Mouse (Mus musculus) cerebellum, adult 9-11 months (tissue): ENCODE results near the gene Pdss2.
"Not testable (repeated sequence)": the region's sequence is repeated elsewhere in the genome, so short reads cannot be mapped to it uniquely, and the experiment has no call there.

Experiments used
- DNase-seq: peaks from one replicate; pipeline ENCODE4 v3.0.0; 2022

The Pdss2 gene

DNA sequence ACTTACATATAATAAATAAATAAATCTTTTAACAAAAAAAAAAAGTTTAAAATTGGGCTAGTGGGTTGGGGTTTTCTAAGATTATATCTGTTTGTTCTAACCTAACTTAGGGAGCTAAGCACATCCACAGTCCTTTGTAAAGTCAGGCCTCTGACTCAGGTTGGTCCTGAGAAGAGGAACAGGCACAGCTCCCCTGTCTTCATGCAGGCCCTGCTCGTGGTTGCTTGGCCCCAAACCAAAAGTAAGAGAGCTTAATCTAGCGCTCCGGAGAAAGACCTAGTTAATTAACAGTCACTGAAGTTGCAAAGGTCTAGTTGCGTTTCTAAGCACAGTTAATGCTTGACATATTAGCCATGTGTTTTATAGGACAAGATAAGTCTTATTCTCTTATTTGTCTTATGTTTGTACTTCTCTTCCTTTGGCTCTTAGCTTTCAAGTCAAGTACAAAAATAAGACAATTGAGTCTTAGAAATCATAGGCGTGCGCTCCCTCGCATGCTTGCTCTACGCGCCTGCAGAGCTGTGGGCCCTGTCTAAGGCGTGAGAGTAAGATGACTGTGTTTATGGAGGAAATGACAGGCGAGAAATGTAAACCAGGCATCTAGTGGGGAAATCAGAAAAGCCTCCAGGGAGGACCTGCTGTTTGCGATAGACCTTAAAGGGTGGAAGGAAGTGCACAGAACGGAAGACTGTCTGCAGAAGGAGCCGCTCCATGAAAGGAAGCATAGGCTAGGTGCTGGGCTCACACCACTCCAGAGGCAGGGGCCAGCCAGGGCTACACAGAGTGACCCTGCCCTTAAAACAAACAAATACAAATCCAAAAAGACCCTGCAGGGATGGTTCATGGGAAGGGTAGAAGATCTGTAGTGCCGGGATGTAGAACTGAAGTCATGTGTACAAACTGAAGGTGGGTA is 157.7 kb downstream of the Pdss2 start:
- DNase-seq: no peak

DNA sequence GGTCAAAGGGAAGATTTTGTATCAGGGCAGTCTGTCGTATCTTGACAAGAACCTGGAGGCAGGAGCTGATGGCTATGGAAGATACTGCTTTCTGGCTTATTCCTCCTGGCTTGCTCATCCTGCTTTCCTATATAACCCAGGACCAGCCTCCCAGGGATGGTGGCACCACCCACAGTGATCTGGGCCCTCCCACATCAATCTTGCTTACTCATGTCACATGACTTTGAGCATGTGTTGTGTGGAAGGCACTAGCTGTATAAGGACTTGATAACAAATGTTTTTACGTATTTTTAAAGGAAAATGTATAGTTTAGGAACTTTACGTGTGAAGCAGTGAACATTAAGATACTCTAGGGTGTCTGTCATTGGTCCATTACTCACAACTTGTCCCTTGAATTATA is 161.4 kb downstream of the Pdss2 start:
- no peak for DNase-seq

DNA sequence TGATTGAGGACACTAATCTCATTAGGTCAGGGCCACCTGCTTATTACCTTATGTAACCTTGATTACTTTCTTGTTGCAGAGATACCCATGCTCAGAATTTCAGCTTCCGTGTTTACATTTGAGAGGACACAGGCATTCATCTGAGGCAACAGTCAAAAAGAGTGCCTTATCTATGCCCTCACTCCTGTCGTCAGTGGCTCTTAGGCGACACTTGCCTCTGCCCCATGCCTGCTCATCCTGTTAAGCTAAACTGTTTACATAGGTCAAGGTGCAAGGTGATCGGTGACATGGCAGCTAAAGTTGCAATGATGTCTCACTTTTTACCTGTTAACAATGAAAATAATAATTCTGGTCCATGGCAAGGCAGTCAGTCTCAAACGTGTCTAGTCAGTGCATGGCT is 163.3 kb downstream of the Pdss2 start:
- DNase-seq: no peak

DNA sequence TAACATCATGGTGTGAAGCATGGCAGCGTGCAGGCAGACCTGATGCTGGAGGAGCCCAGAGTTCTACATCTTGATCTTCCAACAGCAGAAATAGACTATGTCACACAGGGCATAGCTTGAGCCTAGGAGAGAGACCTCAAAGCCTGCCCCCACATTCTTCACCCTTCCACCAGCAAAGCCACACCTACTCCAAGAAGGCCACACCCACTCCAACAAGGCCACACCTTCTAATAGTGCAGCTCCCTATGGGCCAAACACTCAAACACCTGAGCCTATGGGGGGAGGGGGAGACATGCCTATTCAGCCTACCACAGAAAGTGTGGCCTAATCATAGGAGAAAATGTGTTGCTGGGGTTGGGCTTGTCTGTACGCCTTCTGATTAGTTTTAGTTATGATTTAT is 171.6 kb downstream of the Pdss2 start:
- DNase-seq: no peak

DNA sequence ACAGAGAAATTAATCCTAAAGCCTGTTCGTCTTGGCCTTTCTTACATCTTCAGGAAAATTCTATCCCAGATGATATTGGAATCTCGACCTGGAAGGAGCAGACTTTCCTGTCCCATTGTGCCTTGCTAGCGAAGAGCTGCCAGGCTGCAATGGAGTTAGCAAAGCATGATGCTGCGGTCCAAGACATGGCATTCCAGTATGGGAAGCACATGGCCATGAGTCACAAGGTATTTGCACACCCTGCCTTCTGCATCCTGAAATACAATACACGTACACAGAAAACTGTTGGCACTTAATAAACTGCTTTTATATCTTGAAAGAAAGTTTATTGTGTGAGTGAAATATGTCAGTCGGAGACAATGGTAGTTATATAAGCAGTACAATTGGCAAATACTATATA is 172.5 kb downstream of the Pdss2 start:
- DNase-seq: no peak

DNA sequence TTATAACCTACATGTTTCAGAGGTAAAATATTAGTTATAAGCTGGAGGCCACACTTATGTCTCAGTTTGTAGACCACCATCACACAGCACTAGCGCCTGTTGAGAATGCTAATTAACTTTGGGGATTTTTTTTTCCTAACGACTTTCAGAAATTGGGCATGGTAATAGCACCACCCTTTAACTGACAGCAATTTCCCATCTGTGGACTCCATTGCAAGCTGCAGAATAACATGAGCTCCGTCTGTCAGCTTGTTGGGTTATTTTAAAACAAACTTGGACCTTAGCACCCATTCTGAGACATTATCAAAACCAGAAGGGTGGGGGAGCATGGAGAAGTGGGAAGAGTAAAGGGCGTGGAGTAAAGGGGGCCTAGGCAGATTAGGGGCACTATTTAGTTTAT is 174.5 kb downstream of the Pdss2 start:
- DNase-seq: no peak

DNA sequence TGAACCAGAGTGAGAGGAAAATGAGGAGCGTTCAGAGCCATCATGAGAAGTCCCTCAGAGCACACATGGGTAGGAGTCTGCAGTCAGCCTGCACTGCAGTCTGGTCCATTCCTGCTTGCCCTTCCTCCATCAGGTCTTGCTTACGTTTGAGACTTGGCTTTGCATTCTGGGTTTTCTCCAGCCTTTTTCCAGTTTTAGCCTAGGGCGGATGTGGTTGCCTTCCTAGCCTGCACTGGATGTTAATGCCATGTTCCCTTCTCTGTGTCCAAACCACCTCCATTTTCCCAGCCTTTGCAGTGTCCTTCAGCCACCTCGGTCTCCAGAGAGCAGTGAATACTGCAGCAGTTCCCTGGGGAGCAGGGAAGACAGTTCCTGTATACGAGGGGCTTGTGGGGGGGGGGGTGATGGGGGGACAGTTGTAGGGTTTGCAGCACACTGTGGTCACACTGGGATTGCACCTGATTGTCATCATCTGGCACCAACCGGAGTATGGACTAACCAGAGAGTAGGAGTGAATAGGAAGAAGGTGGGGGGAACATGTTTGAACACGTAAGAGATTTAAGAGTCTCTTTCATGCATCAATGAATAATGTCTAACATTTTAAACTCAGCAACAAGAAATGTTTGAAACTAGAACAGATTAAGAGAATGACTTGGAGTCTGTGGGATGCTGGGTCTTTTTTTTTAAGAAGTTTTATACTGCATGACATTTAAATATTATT is 178.5 kb downstream of the Pdss2 start:
- no peak for DNase-seq

DNA sequence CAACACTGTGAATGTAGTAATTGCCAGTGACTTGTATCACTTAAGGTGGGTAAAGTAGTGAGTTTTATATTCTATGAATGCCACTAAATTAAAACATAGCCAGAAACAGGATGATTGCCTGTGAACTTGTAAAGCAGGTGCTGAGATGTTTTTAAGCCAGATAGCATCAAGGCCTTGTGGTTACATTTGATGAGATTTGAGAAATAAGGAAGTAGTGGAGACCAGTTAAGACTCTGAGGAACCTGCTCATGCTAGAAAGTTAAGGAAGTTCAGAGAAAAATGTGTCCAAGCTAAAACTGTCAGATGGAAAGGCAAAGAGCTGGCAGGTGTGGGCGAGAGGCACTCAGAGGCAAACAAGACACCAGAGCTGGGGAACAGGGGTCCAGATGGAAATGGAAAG is 184.8 kb downstream of the Pdss2 start:
- DNase-seq: no peak

DNA sequence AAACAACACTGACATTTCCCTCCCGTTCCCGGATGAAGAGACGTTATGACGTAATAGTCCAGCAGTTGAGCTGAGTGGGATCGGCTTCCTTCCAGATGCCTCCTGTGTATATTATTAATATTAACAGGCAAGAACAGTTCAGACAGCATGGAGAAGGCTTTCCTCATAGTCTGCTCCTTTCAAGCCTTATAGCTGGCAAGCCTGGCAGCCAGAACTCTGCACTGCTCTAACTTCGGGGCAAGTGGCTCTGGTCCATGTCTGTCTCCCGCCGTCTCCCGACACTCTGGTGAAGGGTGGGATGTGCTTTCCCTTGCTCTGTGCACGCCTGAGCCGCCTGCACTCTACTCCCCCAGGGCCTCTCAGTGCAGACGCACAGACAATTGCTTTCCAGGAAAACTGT is 185.6 kb downstream of the Pdss2 start:
- no peak for DNase-seq

DNA sequence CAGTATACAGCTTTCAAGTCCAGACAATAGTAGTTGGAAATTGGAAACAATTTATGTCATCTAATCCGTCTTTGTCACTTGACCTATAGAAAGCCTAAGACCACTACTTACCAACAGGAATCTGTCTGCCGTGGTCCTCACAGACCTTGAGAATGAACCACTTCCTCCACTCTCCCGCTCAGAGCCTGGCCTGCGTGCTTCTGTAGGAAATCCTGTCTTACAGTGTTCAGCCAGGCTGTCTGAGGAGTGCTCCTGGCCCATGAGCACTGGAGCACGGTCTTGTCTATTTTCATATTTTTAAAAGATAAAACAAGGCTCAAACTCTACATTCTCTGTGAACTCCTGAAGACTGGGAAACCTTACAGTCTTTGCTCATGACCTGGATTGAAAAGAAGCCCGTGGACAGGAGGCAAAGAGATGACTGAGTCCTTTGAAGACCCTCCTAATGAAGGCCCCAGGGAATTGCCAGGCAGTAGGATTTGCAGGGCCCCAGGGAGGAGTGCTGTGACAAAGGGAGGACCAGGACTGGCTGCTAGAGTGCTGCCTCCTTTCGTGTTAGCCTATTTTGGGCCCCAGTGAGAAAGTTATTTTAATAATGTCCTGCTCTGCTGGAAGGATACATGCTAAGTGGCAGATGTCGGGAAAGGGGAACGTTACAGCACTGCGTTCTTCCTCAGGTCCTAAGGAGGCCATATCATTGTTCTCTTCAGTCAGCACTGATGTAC is 188.4 kb downstream of the Pdss2 start:
- no peak for DNase-seq

DNA sequence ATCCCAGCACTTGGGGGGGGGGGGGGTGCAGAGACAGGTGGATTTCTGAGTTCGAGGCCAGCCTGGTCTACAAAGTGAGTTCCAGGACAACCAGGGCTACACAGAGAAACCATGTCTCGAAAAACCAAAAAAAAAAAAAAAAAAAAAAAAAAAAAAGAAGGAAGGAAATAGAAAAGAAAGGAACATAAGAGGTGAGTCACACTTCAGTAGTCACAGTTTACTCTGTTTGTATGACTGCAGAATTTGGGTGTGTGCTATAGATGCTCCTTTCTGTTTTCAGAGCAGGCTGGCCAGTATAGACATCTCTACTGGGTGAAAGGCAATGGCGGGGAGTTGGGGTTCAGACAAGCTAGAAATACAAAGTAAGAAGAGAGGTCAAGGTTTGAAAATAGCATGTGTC is 189.9 kb downstream of the Pdss2 start:
- DNase-seq: not testable (repeated sequence)

DNA sequence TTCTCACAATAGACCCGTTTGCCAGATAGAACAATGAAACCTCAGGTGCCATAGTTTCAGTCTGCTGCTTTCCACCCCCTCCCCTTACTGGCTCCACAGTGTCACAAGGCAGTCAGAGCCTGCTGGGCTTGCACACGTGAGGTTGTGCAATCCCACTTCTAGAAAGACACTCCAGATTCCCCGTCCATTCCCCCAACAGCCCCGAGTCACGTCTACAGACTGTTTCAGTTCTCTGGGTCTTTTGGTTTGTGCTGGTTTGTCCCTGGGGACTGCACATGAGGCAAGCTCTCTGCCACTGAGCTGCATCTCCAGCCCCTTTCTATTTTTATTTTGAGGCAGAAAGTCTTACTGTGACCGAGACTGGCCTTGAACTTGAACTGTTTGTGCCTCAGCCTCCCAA is 196.1 kb downstream of the Pdss2 start:
- no peak for DNase-seq

DNA sequence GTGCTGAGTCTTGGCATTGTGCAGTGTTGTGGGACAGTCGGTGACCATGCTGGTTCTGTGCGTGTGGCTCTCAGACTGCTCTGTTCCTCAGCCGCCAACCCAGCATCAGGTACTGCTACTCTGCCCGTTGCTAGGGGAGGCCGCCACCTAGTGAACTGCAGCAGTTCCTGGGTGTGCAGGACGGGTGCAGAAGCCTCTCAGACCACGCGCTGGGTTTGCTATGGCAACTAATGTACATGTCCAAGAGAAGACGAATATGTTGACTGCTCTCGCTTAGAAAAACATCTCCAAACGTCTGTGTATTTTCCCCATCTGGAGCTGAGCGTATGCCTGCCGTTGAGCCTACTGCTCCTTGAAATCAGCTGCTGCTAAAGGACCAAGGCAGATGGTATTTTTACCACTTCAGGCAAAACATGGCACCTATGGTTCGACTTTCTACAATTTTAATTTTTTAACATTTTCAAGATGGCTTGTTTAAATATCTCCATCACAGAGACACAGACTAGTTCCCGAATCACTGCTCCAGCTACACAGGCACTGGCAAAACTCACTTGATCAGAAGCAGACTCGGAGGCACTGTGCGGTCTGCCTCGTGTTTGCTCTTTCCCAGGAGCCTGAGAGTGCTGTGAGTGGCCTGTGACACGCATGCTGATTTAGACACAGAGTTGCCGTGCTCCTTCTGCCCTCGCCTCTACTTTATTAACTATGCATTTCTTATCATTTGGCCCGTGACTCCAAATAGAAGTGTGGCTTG is 199.6 kb downstream of the Pdss2 start:
- no peak for DNase-seq

DNA sequence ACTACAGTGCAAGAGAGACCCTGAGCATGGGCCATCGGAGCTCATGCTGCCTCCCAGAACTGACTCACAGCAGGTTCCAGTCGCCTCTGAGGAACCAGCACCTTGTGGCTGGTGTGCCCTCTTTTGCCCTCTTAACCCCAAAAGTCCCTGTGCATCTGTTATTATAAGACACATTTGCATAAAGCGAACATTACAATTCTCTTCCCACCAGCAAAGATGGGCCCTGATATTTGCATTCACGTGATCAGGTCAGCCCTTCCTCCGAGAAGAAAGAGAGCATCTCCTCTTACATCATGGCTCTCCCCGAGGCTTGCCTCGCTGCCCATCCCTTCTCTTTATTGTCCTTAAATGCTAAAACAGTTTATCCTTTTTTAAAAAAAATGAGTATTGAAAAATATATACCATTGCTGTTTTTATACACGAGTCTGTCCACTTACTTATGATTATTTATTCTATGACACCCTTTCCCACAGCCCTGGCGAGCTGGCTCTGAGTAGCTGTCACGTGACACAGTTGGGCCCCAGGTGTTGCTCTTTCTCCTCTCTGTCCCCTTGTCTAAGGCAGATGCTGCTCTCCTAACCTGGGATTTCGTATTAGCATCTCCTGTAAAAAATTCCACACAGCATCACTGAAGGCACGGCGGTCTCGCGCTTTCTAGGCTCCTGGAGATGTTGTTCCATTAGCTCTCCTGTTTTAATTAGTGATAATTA is 200.9 kb downstream of the Pdss2 start:
- DNase-seq: no peak

DNA sequence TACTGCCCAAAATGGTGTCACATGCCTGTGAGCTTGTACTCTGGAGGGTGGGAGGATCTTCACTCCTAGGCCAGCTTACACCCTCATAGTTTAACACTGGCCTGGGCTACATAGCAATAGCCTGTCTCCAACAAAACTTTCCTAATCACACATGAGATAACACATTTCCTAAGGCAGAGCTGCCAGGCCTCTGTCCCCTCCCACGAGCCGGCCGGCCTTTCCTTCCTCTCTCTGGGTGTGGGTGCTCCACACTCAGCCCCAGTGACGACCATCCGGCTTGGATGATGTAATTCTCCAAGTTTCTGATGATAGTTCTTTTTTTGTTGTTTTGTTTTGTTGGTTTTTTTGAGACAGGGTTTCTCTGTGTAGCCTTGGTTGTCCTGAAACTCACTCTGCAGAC is 203.3 kb downstream of the Pdss2 start:
- no peak for DNase-seq

DNA sequence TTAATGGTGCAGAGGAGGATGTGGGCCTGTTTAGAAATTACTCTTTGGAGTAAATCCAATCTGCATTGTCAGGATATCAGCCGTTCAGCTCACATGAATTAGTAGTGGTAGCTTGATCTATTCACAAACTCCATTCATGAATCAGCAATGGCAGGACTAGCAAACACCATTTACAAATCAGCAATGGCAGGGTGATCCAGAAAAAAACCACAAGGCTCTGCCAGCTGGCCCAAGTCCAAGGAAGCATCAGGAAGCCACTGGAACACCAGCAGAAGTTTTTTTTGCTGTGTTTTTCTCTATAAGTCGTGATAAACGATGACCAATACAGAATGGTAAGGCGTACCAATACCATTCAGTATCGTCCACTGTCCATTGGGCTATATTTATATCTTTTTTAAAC is 209.3 kb downstream of the Pdss2 start:
- no peak for DNase-seq

DNA sequence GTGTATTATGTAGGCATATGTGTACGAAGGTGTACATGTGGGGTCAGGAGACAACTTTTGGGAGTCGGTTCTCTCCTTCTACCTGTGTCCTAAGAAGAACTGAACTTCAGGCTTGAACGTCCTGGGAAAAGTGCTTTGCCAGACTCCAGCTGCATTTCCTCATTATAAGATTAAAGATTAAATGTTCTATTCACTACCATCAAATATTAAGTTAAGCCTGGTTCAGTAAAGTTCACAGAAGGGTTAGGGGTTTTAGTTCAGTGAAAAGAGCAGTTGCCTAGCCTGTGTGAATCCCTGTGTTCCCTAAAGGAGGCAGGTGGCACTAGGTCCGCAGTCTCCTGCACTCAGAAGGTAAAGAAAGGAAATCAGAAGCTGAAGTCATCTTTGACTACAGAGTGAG is 213.0 kb downstream of the Pdss2 start:
- no peak for DNase-seq

DNA sequence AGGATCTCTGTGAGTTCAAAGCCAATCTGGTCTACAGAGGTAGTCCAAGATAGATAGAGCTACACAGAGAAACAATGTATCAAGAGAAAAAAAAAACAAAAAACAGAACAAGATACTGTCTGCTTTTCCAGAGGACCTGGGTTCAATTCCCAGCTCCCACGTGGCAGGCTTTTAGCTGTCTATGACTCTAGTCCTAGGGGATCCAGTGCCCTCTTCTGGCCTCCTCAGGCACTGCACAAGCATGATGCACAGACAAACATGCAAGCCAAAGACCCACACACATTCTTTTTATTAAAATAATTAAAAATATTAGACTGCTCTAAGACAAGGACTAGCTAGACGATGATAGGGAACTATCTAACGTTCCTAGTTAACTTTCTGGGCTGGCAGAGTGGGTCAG is 214.5 kb downstream of the Pdss2 start:
- no peak for DNase-seq

DNA sequence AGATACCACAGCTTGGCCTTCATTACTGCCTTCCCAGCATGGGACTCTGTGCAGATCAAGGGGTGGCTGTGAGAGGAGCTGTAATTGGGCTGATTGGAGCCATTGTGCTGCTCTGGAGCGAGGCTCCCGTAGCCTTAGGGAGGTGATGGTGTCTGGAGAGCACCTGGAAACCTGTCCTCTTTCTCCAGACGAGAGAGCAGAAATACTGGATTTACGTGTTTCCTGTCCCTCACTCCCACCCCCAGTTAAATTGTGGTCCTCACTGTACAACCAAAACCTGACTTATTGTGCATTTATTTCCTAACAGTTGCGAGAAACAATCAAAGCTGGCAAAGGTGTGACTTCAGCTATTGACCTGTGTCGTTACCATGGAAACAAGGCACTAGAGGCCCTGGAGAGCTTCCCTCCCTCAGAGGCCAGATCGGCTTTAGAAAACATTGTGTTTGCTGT is 218.2 kb downstream of the Pdss2 start:
- DNase-seq: no peak

DNA sequence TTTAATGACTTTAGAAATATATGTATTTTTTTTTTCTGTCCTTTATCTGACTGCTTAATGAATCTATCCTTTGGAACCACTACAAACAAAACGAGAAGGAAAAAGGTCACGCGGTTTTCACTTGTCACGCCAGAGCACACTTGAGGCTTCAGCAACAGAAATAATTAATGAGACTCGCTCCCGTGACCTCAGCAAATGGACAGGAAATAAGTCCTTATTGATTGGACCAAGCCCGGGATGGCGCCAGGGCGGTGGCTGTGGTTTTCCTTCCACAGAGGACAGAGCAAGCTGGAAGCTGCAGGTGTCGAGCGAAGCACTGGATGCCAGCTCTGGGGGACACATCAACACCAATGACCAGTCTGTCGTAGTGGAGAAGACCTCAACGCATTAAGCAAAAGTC is 218.8 kb downstream of the Pdss2 start:
- DNase-seq: no peak

DNA sequence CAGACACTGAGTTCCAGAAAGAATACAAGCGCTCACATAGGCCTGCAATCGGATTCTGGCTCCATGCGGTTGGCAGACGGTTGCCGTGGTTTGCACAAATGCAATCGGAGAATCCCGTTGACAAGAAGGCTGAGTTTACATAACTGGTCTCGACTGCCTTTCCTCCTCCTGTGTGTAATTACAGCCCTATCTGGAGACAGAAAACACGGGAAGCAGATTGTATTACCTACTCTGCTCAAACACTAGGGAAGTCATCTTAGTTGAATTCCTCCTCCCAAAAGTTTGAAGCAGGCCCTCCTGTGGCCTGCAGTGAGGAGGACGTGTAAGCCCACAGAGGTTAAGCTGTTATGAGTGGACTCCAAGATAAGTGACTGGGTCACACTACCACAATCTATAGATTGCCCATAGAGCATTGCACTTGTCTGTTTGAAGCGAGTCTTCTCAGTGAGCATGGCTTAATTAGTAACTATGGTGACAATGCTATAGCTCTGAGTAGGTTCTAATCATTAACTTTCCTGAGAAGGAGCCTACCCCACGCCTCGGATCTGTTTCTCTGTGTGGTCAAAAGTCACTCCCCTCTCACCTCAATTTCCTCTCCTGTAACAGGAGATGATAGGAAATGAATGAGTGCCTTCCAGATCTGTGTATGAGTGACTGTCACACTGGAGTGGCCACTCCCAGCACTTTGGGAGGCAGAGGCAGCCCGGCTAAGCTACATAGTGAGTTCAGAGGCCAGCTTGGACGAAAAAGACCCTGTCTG is 219.9 kb downstream of the Pdss2 start:
- DNase-seq: no peak

DNA sequence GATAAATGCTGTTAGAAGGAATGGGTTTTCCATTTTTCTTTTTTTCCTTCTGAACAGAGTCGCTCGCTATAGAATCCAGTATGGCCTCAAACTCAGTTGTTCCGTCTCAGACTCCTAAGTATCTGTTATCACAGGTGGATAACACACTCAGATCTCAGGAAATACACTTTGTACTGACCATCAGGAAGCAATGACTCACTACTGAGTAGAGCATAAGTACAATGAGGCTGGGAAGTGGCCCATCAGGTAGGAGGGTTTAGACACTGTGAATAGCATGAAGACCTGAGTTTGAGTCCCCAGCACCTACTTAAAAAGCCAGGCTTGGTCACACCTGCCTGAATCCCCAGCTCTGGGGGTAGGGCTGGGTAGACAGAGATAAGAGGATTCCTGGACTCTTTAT is 227.4 kb downstream of the Pdss2 start:
- DNase-seq: no peak
